Mouse (Mus musculus): ENCODE results near the gene Ptprn2. TPM values are rescaled to one million over a fixed set of nuclear protein-coding genes. Genes with fewer than 3 reads are reported as not detected.

Ptprn2 gene
- total and polyA plus RNA-seq, 3 experiments: 0.17 TPM; not detected in 2

- no peak overlapping the region for H3K4me2 ChIP-seq (ENCODE audit: insufficient read depth, low read depth, poor library complexity, severe bottlenecking)
- in situ Hi-C loops (cut with MboI; ENCODE audit: low pct_ligation_motif_present, low pct_unique_long_range_greater_than_20kb, low sequenced_read_pairs): no loop called here
- dilution Hi-C loops (cut with MboI; ENCODE audit: extremely low pct_ligation_motif_present, extremely low pct_unique_long_range_greater_than_20kb, low sequenced_read_pairs): no loop called here
Observed at GRCm38 (mm10) chr12:116620299-116620698, 134.8 kb downstream of the Ptprn2 start.

GRCm38 (mm10) chr12:116621325-116622040, 136.0 kb downstream of the Ptprn2 start:
- Histone ChIP-seq H3K79me2 (replicated peaks; ENCODE audit: control insufficient read depth, extremely low read depth, insufficient read depth, poor library complexity, severe bottlenecking) (no peaks in the 10 kb centered on the region), H3K4me1 (ENCODE audit: control insufficient read depth in 1 of 2, insufficient read depth in 2 of 2) (peaks cover 0 to 20% of the 10 kb centered on the region in 2 experiments; a peak in 2 of 4 replicates), H3K4me2 (ENCODE audit: insufficient read depth, low read depth, poor library complexity, severe bottlenecking) (no peak overlapping the region), H3K27me3 (replicated peaks) (peaks cover 11% of the 10 kb centered on the region), H3K27ac (ENCODE audit: insufficient read depth, low read depth) (no peak overlapping the region), H3K4me3 (replicated peaks in 1 of 3; ENCODE audit: low read depth in 2 of 3, low read length in 2 of 3, poor library complexity in 1 of 3) (no peak overlapping the region), H3K9me3 (replicated peaks; ENCODE audit: low read length) (no peaks in the 10 kb centered on the region), H3K36me3 (replicated peaks in 1 of 2; ENCODE audit: control insufficient read depth in 1 of 2, insufficient read depth in 1 of 2, low read length in 1 of 2) (no peaks in the 10 kb centered on the region), H3K9ac (ENCODE audit: insufficient read depth, low read depth) (no peak overlapping the region)
- dilution Hi-C loops (cut with MboI; ENCODE audit: extremely low pct_ligation_motif_present, extremely low pct_unique_long_range_greater_than_20kb, low sequenced_read_pairs): no loop called here
- TF ChIP-seq ZMIZ1 (IDR thresholded peaks at IDR 0.05; ENCODE audit: low read depth, low read length) (no peak), CHD2 (IDR thresholded peaks at IDR 0.05; ENCODE audit: low read length) (no peak), SIN3A (IDR thresholded peaks at IDR 0.05; ENCODE audit: low read length) (no peak), IRF4 (IDR thresholded peaks at IDR 0.05; ENCODE audit: low read depth, low read length) (no peak), TCF12 (IDR thresholded peaks at IDR 0.05; ENCODE audit: low read depth, low read length) (no peak), RCOR1 (conservative IDR thresholded peaks at IDR 0.05; ENCODE audit: low read depth, low read length) (no peak), TBP (conservative IDR thresholded peaks at IDR 0.05; ENCODE audit: low read depth, low read length) (no peak), SMC3 (IDR thresholded peaks at IDR 0.05; ENCODE audit: low read depth, low read length) (no peak), JUND (conservative IDR thresholded peaks at IDR 0.05; ENCODE audit: low read depth, low read length) (no peak), MAFK (IDR thresholded peaks at IDR 0.05; ENCODE audit: insufficient replicate concordance, low read length) (no peak), RAD21 (IDR thresholded peaks at IDR 0.05; ENCODE audit: low read depth, low read length) (no peak), BHLHE40 (IDR thresholded peaks at IDR 0.05; ENCODE audit: low read depth, low read length) (no peak), MAZ (IDR thresholded peaks at IDR 0.05; ENCODE audit: low read depth, low read length) (no peak)
- DNase-seq (ENCODE audit: extremely low read depth): no peak
- in situ Hi-C loops (cut with MboI; ENCODE audit: low pct_ligation_motif_present, low pct_unique_long_range_greater_than_20kb, low sequenced_read_pairs): no loop called here

More at GRCm38 (mm10) chr12:116620299-116620698, 134.8 kb downstream of the Ptprn2 start:
- H3K4me1 ChIP-seq (ENCODE audit: control insufficient read depth in 1 of 2, insufficient read depth in 2 of 2): peaks cover 0 to 13% of the 10 kb centered on the region in 2 experiments; a peak in 2 of 4 replicates
- no peak overlapping the region for H3K4me3 ChIP-seq (replicated peaks in 1 of 3; ENCODE audit: low read depth in 2 of 3, low read length in 2 of 3, poor library complexity in 1 of 3)
- peaks cover 10% of the 10 kb centered on the region for H3K27me3 ChIP-seq (replicated peaks)
- DNase-seq (ENCODE audit: extremely low read depth): no peak
- no peak overlapping the region for H3K27ac ChIP-seq (ENCODE audit: insufficient read depth, low read depth)
- no peak overlapping the region for H3K9ac ChIP-seq (ENCODE audit: insufficient read depth, low read depth)
- H3K36me3 ChIP-seq (replicated peaks in 1 of 2; ENCODE audit: control insufficient read depth in 1 of 2, insufficient read depth in 1 of 2, low read length in 1 of 2): no peaks in the 10 kb centered on the region
- H3K9me3 ChIP-seq (replicated peaks; ENCODE audit: low read length): no peaks in the 10 kb centered on the region
- TF ChIP-seq CHD1 (IDR thresholded peaks at IDR 0.05; ENCODE audit: low read depth, low read length) (no peak), MYC (IDR thresholded peaks at IDR 0.05; ENCODE audit: low read depth, low read length) (no peak), ZMIZ1 (IDR thresholded peaks at IDR 0.05; ENCODE audit: low read depth, low read length) (no peak)
- no peaks in the 10 kb centered on the region for H3K79me2 ChIP-seq (replicated peaks; ENCODE audit: control insufficient read depth, extremely low read depth, insufficient read depth, poor library complexity, severe bottlenecking)
